Mouse (Mus musculus): ENCODE results near the gene Rai1.

Rai1 gene

DNA sequence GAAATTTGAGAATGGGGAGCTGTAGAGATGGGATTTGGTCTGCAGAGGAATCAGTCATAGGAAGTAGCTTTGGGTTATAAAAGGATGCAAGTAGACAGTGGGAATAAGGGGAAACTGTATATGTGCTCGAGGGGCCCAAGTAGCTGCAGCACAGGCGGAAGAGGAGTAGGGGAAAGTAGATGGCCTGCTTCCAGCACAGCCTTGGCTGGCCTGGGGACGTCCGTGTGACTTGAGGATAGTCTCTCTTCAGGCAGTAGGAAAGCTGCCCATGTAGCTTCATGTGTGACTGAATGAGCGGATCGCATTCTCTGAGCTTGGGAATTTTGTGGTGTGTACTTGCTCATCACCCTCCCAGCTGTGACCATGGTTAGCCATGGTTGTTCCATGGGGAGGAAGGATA is 59.6 kb downstream of the Rai1 start:
- DNase-seq, result no peak

- peak; percentile 47 for DNase-seq
These were observed 60.3 kb downstream of the Rai1 start for GRCm38 (mm10) chr11:60165076-60165475.

GRCm38 (mm10) chr11:60168780-60169179 is 64.0 kb downstream of the Rai1 start:
- no peak for DNase-seq

- no peak for DNase-seq
These were observed 67.3 kb downstream of the Rai1 start for GRCm38 (mm10) chr11:60172074-60172473.

DNA sequence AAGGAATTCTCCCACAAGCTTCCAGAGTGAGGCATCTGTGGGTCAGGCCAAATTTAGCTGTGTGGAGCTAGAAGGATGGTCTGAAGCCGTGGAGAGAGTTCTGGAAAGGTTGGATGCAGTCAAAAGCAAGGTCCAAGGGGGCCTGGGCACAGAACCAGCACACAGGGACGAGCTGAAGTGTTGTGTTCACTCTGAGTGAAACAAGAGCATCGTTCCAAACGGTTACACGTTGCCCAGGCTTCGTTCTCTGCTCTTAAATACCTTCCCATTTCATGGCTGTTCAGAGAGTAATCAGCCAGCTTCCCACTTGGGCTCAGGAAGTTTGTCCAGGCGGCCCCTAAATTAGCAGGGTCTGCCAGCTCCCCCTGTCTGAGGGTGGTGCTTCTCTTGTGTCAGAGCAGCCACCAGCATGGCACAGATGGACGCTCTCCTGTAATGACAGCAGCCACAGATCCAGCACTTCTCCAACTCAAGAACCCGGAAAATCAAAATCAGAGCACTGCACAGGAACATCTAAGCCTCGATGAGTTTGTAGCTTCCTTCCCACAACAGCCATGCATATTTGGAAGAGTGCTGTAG is 68.9 kb downstream of the Rai1 start:
- no peak for DNase-seq

GRCm38 (mm10) chr11:60175371-60176181 is 70.8 kb downstream of the Rai1 start:
- DNase-seq, result peak; percentile 80

GRCm38 (mm10) chr11:60176182-60176974 is 71.6 kb downstream of the Rai1 start:
- DNase-seq, result peak; percentile 86

DNA sequence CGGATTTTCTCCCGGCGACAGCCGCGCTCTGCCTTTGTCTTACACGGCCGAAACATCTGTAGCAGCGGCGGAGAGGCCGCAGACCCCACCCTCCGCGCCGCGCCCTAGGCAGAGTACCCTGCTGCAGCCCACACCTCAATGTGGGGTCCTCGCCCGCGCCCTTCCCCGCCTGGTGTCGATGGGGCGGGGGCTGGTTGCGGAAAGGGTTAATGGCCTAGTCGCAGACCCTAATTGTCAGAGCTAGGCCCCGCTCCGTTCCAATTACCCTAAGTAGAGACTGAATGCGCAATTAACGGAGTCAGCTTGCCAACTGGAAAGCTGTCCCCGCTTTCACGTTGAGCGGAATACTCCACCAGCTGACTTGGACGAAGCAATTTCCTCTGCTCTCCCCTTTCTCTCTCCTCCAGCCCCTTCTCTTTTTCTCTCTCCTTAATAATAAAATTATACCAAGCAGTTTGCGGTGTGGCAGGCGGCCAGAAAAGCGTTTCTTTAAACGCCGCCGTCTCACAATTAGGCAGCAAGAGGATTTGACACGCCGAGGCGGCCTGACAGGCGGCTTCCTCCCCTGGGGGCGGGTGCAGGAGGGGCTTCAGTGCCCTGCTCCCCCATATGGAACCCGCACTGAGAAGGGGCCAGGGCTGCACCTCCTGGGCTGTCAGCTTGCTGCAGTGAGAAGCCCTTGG is 72.3 kb downstream of the Rai1 start:
- peak; percentile 61 for DNase-seq

DNA sequence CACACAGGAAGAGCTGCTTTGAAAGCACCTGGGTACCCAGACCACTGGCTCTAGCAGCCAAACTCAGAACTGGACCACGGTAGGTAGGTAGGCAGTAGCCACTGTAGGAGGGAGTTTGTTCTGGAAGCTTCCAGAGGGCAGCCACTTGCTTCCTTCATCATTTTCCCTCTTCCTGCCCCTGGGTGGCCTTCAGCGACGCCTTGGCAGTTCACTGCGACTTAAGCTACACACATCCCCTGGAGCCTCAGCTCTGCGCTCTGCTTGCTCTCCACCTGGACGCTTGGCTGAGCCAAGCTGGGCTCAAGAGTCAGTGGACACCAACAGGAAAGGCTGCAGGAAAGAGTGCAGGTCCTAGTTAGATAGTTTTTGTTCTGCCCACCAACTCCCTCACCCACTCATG is 73.2 kb downstream of the Rai1 start:
- DNase-seq, result no peak

- no peak for DNase-seq
These were observed 73.7 kb downstream of the Rai1 start for GRCm38 (mm10) chr11:60178506-60178905.

GRCm38 (mm10) chr11:60182116-60182670 is 77.4 kb downstream of the Rai1 start:
- no peak for DNase-seq

- DNase-seq, result no peak
These were observed 77.9 kb downstream of the Rai1 start for GRCm38 (mm10) chr11:60182741-60183140.

- DNase-seq, result no peak
These were observed 79.8 kb downstream of the Rai1 start for GRCm38 (mm10) chr11:60184346-60185325.

DNA sequence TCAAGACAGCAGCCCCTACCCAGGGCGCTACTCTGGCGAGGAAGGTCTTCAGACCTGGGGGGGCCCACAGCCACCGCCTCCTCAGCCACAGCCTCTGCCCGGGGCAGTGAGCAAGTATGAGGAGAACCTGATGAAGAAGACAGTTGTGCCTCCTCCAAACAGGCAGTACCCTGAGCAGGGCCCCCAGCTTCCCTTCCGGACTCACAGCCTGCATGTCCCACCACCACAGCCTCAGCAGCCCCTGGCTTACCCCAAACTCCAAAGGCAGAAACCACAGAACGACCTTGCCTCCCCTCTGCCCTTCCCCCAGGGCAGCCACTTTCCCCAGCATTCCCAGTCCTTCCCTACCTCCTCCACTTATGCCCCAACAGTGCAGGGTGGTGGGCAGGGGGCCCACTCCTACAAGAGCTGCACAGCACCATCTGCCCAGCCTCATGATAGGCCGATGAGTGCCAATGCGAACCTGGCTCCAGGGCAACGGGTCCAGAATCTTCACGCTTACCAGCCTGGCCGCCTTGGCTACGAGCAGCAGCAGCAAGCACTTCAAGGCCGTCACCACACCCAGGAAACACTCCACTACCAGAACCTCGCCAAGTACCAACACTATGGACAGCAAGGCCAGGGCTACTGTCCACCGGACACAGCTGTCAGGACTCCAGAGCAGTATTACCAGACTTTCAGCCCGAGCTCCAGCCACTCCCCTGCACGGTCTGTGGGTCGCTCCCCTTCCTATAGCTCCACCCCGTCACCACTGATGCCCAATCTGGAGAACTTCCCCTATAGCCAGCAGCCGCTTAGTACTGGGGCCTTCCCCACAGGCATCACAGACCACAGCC is 80.8 kb downstream of the Rai1 start:
- DNase-seq, result no peak

DNA sequence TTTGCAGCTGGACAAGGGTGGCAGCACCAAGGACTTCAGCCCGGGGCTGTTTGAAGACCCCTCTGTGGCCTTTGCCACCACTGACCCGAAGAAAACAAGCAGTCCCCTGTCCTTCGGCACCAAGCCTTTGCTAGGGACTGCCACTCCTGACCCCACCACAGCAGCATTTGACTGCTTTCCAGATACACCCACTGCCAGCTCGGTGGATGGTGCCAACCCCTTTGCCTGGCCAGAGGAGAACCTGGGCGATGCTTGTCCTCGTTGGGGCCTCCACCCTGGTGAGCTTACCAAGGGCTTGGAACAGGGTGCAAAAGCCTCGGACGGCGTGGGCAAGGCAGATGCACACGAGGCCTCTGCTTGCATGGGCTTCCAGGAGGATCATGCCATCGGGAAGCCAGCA is 82.3 kb downstream of the Rai1 start:
- DNase-seq, result no peak

DNA sequence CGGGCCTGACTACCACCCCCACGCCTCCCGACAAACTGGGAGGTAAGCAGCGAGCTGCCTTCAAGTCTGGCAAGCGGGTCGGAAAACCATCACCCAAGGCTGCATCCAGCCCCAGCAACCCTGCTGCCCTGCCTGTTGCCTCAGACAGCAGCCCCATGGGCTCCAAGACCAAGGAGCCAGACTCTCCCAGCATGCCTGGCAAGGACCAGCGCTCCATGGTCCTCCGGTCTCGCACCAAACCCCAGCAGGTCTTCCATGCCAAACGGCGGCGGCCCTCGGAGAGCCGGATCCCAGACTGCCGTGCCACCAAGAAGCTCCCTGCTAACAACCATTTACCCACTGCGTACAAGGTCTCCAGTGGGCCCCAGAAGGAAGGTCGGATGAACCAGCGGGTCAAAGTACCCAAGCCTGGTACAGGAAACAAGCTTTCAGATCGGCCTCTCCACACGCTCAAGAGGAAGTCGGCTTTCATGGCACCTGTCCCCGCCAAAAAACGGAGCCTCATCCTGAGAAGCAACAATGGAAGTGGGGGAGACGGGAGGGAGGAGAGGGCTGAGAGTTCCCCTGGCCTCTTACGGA is 83.6 kb downstream of the Rai1 start:
- DNase-seq, result no peak

- no peak for DNase-seq
These were observed 84.8 kb downstream of the Rai1 start for GRCm38 (mm10) chr11:60189501-60190040.

GRCm38 (mm10) chr11:60190055-60190641 is 85.3 kb downstream of the Rai1 start:
- no peak for DNase-seq

DNA sequence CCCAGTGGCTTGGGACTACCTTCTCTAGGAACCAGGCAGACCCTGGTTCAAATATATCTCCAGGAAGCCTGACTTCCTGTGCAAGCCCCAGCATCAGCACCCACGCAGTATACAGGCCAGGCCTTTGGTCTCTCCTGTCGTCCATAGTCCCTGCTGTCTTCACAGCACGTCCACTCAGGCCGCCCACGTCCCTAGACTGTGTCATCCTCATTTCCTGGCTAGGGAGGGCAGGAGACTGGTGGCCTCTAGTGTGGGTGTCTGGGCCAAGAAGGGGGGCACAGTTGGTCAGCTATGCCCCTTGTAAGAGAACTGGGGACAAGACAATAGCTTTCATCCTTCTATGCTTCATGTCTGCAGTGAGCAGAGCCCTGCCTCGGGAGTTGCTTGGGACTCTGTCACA is 87.7 kb downstream of the Rai1 start:
- no peak for DNase-seq

DNA sequence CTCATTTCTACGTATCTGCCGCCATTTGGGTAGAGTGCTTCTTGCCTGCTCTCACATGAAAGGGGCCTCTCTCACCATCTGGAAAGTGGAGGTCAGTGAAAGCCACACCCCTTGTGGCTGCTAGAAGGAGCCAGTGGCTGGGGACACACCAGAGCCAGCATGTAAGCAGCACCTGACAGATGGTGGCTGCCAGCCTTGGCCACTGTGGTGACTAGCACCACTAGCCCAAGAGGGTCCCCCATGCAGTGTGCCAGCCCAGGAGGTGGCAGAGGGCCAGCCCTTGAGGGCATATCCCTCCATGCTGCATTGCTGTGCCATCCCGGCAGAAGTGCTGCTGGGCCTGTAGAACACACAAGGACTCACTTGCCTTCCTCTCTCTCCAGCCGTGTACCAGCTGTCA is 88.7 kb downstream of the Rai1 start:
- no peak for DNase-seq
